Mouse (Mus musculus): ENCODE measurements around the gene Ly6g6f.

DNA sequence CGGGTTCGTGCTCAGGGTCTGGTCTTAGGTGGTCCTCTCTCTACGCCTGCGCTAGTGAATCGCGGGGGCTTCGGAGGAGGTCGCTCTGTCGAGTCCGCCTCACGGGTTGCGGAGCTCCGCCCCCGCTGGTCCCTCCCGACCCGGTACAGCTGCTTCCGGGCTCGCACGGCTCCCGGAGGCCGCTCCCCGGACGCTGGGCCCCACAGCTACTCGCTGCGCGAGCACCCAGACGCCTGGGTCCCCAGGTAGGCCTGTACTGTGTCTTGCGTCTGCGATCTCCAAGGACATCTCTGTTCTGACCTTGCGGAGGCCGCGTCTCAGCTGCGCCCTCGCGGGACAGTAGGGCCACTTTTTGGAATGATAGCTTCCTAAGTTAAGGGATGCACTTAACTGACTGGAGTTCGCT lies 40.8 kb upstream of the Ly6g6f start, which contains the start of gene D17H6S53E:
- TF ChIP-seq CTCF (IDR thresholded peaks at IDR 0.05; ENCODE audit: control insufficient read depth, insufficient read depth, insufficient replicate concordance, low read depth, low read length) (no peak), POLR2A (IDR thresholded peaks at IDR 0.05; ENCODE audit: control insufficient read depth, low read depth, low read length) (peak; percentile 57)

Data from testis, adult 2 months (tissue).